Mouse (Mus musculus): ENCODE data around the gene Cir1. TPM values are rescaled to one million over a fixed set of nuclear protein-coding genes. Genes with fewer than 3 reads are reported as not detected.

The Cir1 gene
- polyA plus RNA-seq, 1 experiment from 2014 or later = 20.6 TPM

Other genes starting within 250 kb of the Cir1 start
- gene Ola1, start 93.8 kb downstream of the Cir1 start, polyA plus RNA-seq (2015; fragmentation: Nextera tagmentation; extraction: Ambion mirVana) = 84.7 and 98.7 TPM in 2 replicates
- gene Sp9, start 40.8 kb downstream of the Cir1 start, polyA plus RNA-seq (2015; fragmentation: Nextera tagmentation; extraction: Ambion mirVana) = not detected in 2 replicates
- 16.4 and 16.7 TPM in 2 replicates for gene Scrn3, start 100 bp downstream of the Cir1 start, polyA plus RNA-seq (2015; fragmentation: Nextera tagmentation; extraction: Ambion mirVana)
- 11.8 and 12.3 TPM in 2 replicates for gene Gpr155, start 73.9 kb upstream of the Cir1 start, polyA plus RNA-seq (2015; fragmentation: Nextera tagmentation; extraction: Ambion mirVana)
- 9.5 and 10.1 TPM in 2 replicates for gene Wipf1, start 217.0 kb upstream of the Cir1 start, polyA plus RNA-seq (2015; fragmentation: Nextera tagmentation; extraction: Ambion mirVana)

Measured in intestine, embryonic 15.5 days (tissue).